Mouse (Mus musculus): Measurements from ENCODE around the gene A930033H14Rik. TPM values are rescaled to one million over a fixed set of nuclear protein-coding genes. Genes with fewer than 3 reads are reported as not detected.

A930033H14Rik gene
- polyA plus RNA-seq (2014; fragmentation: Nextera tagmentation; extraction: Ambion mirVana): 1.1 and 1.9 TPM in 2 replicates

DNA sequence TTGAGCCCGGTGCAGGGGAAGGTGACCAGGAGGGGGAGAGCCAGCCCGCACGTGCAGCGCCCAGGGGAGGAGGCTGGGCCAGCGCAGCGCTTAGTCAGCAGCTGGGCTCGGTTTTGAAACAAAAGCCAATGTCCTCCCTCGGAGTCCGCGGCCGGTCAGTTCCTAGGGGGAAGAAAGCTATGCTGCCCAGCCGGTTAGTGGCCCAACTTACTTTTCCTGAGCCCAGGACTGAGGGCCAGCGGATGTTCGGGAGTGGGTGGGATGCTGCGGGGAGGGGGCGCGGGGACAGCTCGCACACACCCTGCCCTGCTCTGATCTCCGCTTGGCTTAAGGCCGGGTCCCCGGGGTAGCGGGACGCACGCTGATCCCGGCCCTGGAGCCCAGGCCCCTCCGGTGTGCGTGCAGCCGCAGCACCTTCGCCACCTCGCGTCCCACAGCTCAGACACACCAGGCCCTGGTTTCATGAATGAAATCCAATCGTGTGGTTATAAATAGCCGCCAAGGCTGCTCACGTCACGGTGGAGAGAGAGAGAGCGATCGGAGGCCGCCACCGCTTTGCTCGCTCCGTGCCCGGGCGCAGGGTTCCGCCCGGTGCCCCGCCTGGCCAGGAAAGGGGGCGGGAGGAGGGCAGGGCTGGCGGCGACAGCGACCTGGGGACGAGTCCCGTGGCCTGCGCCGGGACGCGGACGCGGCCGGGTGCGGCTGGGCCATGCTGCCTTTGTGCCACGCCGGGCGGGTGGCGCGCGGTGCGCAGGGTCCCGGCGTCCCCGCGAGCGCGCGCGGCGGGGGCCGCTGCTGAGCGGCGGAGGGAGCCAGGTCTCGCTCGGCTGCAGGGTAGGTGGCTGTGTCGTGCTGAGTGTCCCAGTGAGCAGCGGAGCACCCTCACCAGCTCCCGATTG is at the start of gene A930033H14Rik:
A930033H14Rik (minus strand) TSS at position 557 of the 899 bp plus-strand sequence.
- Histone ChIP-seq H3K27ac (replicated peaks; ENCODE audit: low read depth, low read length) (peak within 1 kb of the TSS; percentile 95), H3K4me2 (ENCODE audit: low read depth, low read length) (peak within 1 kb of the TSS; percentile 91), H3K4me1 (ENCODE audit: control insufficient read depth, insufficient read depth, low read length) (no peaks in the 10 kb centered on the region), H3K27me3 (ENCODE audit: control insufficient read depth, insufficient read depth, low read length) (no peaks in the 10 kb centered on the region), H3K9me3 (replicated peaks; ENCODE audit: control insufficient read depth, low read length) (no peaks in the 10 kb centered on the region), H3K4me3 (ENCODE audit: low read depth, low read length) (peak within 1 kb of the TSS; percentile 82), H3K36me3 (replicated peaks; ENCODE audit: control insufficient read depth, insufficient read depth, low read depth, low read length) (no peaks in the 10 kb centered on the region), H3K9ac (replicated peaks; ENCODE audit: low read length) (peak within 1 kb of the TSS; percentile 96)
- ATAC-seq (replicated peaks; ENCODE audit: insufficient number of reproducible peaks, low FRiP score, low TSS enrichment, low read depth) (peak; percentile 87), DNase-seq (ENCODE audit: low spot score) (peak; percentile 83)
- WGBS: under 1% methylated on average over 75 of the region's 84 CpGs

DNA sequence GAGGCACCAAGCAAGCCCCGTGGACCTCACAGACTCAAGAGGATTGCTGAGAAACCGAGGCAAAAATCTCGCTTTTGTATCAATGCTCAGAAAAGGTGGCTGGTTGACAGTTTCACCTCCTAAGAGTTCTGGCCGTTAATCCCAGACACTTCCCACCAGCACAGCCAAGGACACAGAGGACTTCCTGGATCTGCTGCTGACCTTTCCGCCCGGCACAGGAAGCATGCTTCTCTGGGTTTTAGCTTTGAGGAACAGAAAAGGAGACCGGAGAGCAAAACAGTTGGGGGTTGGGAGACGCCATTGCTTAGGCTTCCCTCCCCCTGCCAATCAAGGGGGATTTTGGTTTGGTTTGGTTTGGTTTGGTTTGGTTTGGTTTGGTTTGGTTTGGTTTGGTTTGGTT is 47.0 kb upstream of the A930033H14Rik start:
- Histone ChIP-seq H3K4me2 (ENCODE audit: low read depth, low read length) (no peak overlapping the region), H3K27me3 (ENCODE audit: control insufficient read depth, insufficient read depth, low read length) (no peaks in the 10 kb centered on the region), H3K9ac (replicated peaks; ENCODE audit: low read length) (no peak overlapping the region), H3K36me3 (replicated peaks; ENCODE audit: control insufficient read depth, insufficient read depth, low read depth, low read length) (no peaks in the 10 kb centered on the region), H3K4me3 (ENCODE audit: low read depth, low read length) (no peak overlapping the region), H3K4me1 (ENCODE audit: control insufficient read depth, insufficient read depth, low read length) (no peaks in the 10 kb centered on the region), H3K9me3 (replicated peaks; ENCODE audit: control insufficient read depth, low read length) (no peaks in the 10 kb centered on the region), H3K27ac (replicated peaks; ENCODE audit: low read depth, low read length) (no peak overlapping the region)
- 81% methylated on average over 8 of the region's 8 CpGs for WGBS
- ATAC-seq (replicated peaks; ENCODE audit: insufficient number of reproducible peaks, low FRiP score, low TSS enrichment, low read depth) (no peak), DNase-seq (ENCODE audit: low spot score) (no peak)

DNA sequence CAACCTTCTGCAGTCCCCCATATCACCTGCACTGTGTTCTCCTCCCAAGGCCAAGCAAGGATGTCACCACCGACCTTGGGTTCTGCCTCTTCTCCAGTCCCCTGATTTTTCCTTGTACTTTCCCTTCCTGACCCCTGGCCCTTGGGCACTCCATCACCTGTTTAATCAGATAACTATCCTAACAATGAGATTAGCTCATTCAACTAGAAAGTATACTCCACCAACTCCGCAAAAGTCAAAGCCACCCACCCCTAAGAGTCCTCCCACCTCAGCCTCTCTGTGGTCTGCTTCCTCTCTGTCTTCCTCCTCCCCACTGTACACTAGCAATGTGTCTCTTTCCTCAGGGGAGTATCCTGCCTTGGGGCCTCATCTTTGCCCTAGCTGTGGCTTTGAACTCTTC is 46.3 kb upstream of the A930033H14Rik start:
- H3K9me3 ChIP-seq (replicated peaks; ENCODE audit: control insufficient read depth, low read length): no peaks in the 10 kb centered on the region
- 69% methylated on average over 2 of the region's 2 CpGs for WGBS
- no peaks in the 10 kb centered on the region; the same call in 1 of the 2 replicates for H3K4me1 ChIP-seq (ENCODE audit: control insufficient read depth, insufficient read depth, low read length)
- no peak overlapping the region for H3K27ac ChIP-seq (replicated peaks; ENCODE audit: low read depth, low read length)
- ATAC-seq (replicated peaks; ENCODE audit: insufficient number of reproducible peaks, low FRiP score, low TSS enrichment, low read depth): no peak
- DNase-seq (ENCODE audit: low spot score): no peak
- H3K27me3 ChIP-seq (ENCODE audit: control insufficient read depth, insufficient read depth, low read length): no peaks in the 10 kb centered on the region
- no peaks in the 10 kb centered on the region for H3K36me3 ChIP-seq (replicated peaks; ENCODE audit: control insufficient read depth, insufficient read depth, low read depth, low read length)
- no peak overlapping the region for H3K4me2 ChIP-seq (ENCODE audit: low read depth, low read length)
- H3K4me3 ChIP-seq (ENCODE audit: low read depth, low read length): no peak overlapping the region
- no peak overlapping the region for H3K9ac ChIP-seq (replicated peaks; ENCODE audit: low read length)

DNA sequence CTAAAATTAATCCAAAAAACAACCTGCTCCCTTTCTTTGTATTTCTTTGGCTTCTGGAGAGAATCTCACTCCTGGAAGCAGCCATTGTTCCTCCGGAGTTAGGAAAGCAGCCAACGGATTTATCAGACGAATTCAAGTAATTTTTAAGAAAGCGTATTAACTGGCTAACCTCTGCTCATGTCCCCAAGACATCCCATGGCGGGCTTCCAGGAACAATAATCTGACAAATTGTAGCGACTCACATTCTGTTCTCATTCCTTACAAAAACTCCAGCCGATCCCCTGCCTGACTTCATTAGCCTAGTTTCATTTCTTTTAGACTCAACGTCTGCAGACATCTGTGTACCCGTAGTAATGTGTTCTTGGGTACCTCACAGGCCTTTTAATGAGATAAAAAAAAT is 45.7 kb upstream of the A930033H14Rik start:
- no peak overlapping the region for H3K27ac ChIP-seq (replicated peaks; ENCODE audit: low read depth, low read length)
- DNase-seq (ENCODE audit: low spot score): no peak
- WGBS: 78% methylated on average over 9 of the region's 9 CpGs
- H3K4me2 ChIP-seq (ENCODE audit: low read depth, low read length): no peak overlapping the region
- no peaks in the 10 kb centered on the region for H3K27me3 ChIP-seq (ENCODE audit: control insufficient read depth, insufficient read depth, low read length)
- no peak overlapping the region for H3K4me3 ChIP-seq (ENCODE audit: low read depth, low read length)
- no peaks in the 10 kb centered on the region for H3K36me3 ChIP-seq (replicated peaks; ENCODE audit: control insufficient read depth, insufficient read depth, low read depth, low read length)
- no peaks in the 10 kb centered on the region; the same call in 1 of the 2 replicates for H3K4me1 ChIP-seq (ENCODE audit: control insufficient read depth, insufficient read depth, low read length)
- H3K9ac ChIP-seq (replicated peaks; ENCODE audit: low read length): no peak overlapping the region
- ATAC-seq (replicated peaks; ENCODE audit: insufficient number of reproducible peaks, low FRiP score, low TSS enrichment, low read depth): no peak
- no peaks in the 10 kb centered on the region for H3K9me3 ChIP-seq (replicated peaks; ENCODE audit: control insufficient read depth, low read length)

- H3K4me1 ChIP-seq (ENCODE audit: control insufficient read depth, insufficient read depth, low read length): no peaks in the 10 kb centered on the region; the same call in 1 of the 2 replicates
- ATAC-seq (replicated peaks; ENCODE audit: insufficient number of reproducible peaks, low FRiP score, low TSS enrichment, low read depth): no peak
- no peaks in the 10 kb centered on the region for H3K36me3 ChIP-seq (replicated peaks; ENCODE audit: control insufficient read depth, insufficient read depth, low read depth, low read length)
- no peak overlapping the region for H3K4me3 ChIP-seq (ENCODE audit: low read depth, low read length)
- no peak for DNase-seq (ENCODE audit: low spot score)
- H3K27me3 ChIP-seq (ENCODE audit: control insufficient read depth, insufficient read depth, low read length): no peaks in the 10 kb centered on the region
- no peak overlapping the region for H3K27ac ChIP-seq (replicated peaks; ENCODE audit: low read depth, low read length)
- no peak overlapping the region for H3K9ac ChIP-seq (replicated peaks; ENCODE audit: low read length)
- no peaks in the 10 kb centered on the region for H3K9me3 ChIP-seq (replicated peaks; ENCODE audit: control insufficient read depth, low read length)
- H3K4me2 ChIP-seq (ENCODE audit: low read depth, low read length): no peak overlapping the region
- 66% methylated on average over 6 of the region's 6 CpGs for WGBS
Measured at GRCm38 (mm10) chr10:69257592-69258133, 44.8 kb upstream of the A930033H14Rik start.

- DNase-seq (ENCODE audit: low spot score) (no peak), ATAC-seq (replicated peaks; ENCODE audit: insufficient number of reproducible peaks, low FRiP score, low TSS enrichment, low read depth) (no peak)
- Histone ChIP-seq H3K27me3 (ENCODE audit: control insufficient read depth, insufficient read depth, low read length) (no peaks in the 10 kb centered on the region), H3K4me3 (ENCODE audit: low read depth, low read length) (no peak overlapping the region), H3K36me3 (replicated peaks; ENCODE audit: control insufficient read depth, insufficient read depth, low read depth, low read length) (no peaks in the 10 kb centered on the region), H3K9me3 (replicated peaks; ENCODE audit: control insufficient read depth, low read length) (no peaks in the 10 kb centered on the region), H3K9ac (replicated peaks; ENCODE audit: low read length) (no peak overlapping the region), H3K4me1 (ENCODE audit: control insufficient read depth, insufficient read depth, low read length) (no peaks in the 10 kb centered on the region; the same call in 1 of the 2 replicates), H3K4me2 (ENCODE audit: low read depth, low read length) (no peak overlapping the region), H3K27ac (replicated peaks; ENCODE audit: low read depth, low read length) (no peak overlapping the region)
- 69% methylated on average over 5 of the region's 5 CpGs for WGBS
Measured at GRCm38 (mm10) chr10:69255594-69255993, 42.7 kb upstream of the A930033H14Rik start.

DNA sequence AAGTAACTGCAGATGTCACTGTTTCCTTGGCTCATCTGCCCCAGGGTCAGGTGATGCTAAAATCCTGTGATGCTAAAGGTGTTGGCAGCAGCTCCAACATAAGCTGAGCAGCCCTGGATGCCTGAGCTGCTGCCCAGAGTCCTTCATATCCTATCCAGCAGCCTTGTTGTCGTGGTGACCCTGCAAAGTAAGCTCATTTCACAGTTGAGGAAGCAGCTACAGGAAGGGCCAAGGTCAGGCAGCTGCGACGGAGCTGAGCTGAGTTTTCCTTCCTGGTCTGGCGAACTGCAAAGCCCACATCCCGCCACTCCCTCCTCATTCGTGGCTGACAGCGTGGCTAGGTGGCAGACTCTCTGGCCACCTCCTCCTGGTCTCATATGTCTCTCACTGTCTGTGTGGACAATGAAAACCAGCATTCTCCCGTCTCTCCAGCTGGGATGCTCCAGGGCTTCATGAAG is 41.5 kb upstream of the A930033H14Rik start:
- no peaks in the 10 kb centered on the region for H3K9me3 ChIP-seq (replicated peaks; ENCODE audit: control insufficient read depth, low read length)
- H3K27ac ChIP-seq (replicated peaks; ENCODE audit: low read depth, low read length): peak overlapping the region; percentile 35; the same call in 1 of the 2 replicates
- DNase-seq (ENCODE audit: low spot score) (peak; percentile 36), ATAC-seq (replicated peaks; ENCODE audit: insufficient number of reproducible peaks, low FRiP score, low TSS enrichment, low read depth) (no peak)
- H3K4me1 ChIP-seq (ENCODE audit: control insufficient read depth, insufficient read depth, low read length): no peaks in the 10 kb centered on the region; the same call in 1 of the 2 replicates
- H3K4me3 ChIP-seq (ENCODE audit: low read depth, low read length): no peak overlapping the region
- H3K27me3 ChIP-seq (ENCODE audit: control insufficient read depth, insufficient read depth, low read length): no peaks in the 10 kb centered on the region
- H3K4me2 ChIP-seq (ENCODE audit: low read depth, low read length): no peak overlapping the region
- WGBS: 11% methylated on average over 8 of the region's 8 CpGs
- no peaks in the 10 kb centered on the region for H3K36me3 ChIP-seq (replicated peaks; ENCODE audit: control insufficient read depth, insufficient read depth, low read depth, low read length)
- no peak overlapping the region for H3K9ac ChIP-seq (replicated peaks; ENCODE audit: low read length)

DNA sequence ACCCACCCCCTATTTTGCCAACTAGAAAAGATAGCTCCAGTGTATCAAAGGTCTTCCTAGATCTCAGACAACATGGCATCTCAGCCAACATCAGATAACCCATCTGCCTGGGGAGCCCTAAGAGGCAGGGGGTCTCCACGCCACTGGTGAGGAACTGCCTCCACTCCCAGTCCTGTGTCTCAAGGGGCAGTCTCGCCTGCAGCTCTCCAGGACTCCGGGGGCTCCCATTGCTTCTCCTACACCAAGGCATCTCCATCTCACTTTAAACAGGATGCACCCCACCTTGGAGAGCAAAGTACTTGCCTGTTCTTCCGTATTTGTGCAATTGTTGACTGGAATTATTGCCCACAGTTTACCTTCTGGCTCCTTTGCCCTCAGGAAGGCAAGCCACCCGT is 40.8 kb upstream of the A930033H14Rik start:
- DNase-seq (ENCODE audit: low spot score) (no peak), ATAC-seq (replicated peaks; ENCODE audit: insufficient number of reproducible peaks, low FRiP score, low TSS enrichment, low read depth) (no peak)
- WGBS: 81% methylated on average over 5 of the region's 5 CpGs
- Histone ChIP-seq H3K27me3 (ENCODE audit: control insufficient read depth, insufficient read depth, low read length) (no peaks in the 10 kb centered on the region), H3K9me3 (replicated peaks; ENCODE audit: control insufficient read depth, low read length) (no peaks in the 10 kb centered on the region), H3K9ac (replicated peaks; ENCODE audit: low read length) (no peak overlapping the region), H3K4me2 (ENCODE audit: low read depth, low read length) (no peak overlapping the region), H3K4me3 (ENCODE audit: low read depth, low read length) (no peak overlapping the region), H3K36me3 (replicated peaks; ENCODE audit: control insufficient read depth, insufficient read depth, low read depth, low read length) (no peaks in the 10 kb centered on the region), H3K27ac (replicated peaks; ENCODE audit: low read depth, low read length) (no peak overlapping the region), H3K4me1 (ENCODE audit: control insufficient read depth, insufficient read depth, low read length) (no peaks in the 10 kb centered on the region; the same call in 1 of the 2 replicates)

All from embryonic facial prominence, embryonic 11.5 days (tissue).